Mouse (Mus musculus) skeletal muscle tissue, adult 2 months (tissue): ENCODE results near the gene Gas7.

Experiments
- DNase-seq: peaks from one replicate; pipeline ENCODE4 v3.0.0-alpha.2; 2012; ENCODE audit warnings: low read depth, low spot score

Gas7 gene

GRCm38 (mm10) chr11:67694703-67695376, 239.6 kb downstream of the Gas7 start, which contains the start of gene Rcvrn:
TSS of gene Rcvrn (plus strand) at chr11:67695326.
- no peak for DNase-seq

GRCm38 (mm10) chr11:67712976-67713375, 257.7 kb downstream of the Gas7 start:
- DNase-seq, result no peak

- no peak for DNase-seq
Measured at GRCm38 (mm10) chr11:67715382-67715781, 260.1 kb downstream of the Gas7 start.

- no peak for DNase-seq
Measured at GRCm38 (mm10) chr11:67721485-67721884, 266.2 kb downstream of the Gas7 start.

- DNase-seq, result no peak
Measured at GRCm38 (mm10) chr11:67722399-67723156, 267.3 kb downstream of the Gas7 start.

- no peak for DNase-seq
Measured at GRCm38 (mm10) chr11:67723231-67724013, 268.2 kb downstream of the Gas7 start.

- DNase-seq, result peak; percentile 69
Measured at GRCm38 (mm10) chr11:67727095-67727494, 271.9 kb downstream of the Gas7 start.

- peak; percentile 48 for DNase-seq
Measured at GRCm38 (mm10) chr11:67728726-67729125, 273.5 kb downstream of the Gas7 start.

GRCm38 (mm10) chr11:67731056-67731455, 275.8 kb downstream of the Gas7 start:
- peak; percentile 27 for DNase-seq

- no peak for DNase-seq
Measured at GRCm38 (mm10) chr11:67733726-67734125, 278.5 kb downstream of the Gas7 start.

- DNase-seq, result no peak
Measured at GRCm38 (mm10) chr11:67734597-67734996, 279.4 kb downstream of the Gas7 start.

- no peak for DNase-seq
Measured at GRCm38 (mm10) chr11:67738345-67738744, 283.1 kb downstream of the Gas7 start.
